Mouse (Mus musculus) skeletal muscle tissue, postnatal 0 days (tissue): ENCODE measurements around the gene Icmt. TPM values are rescaled to one million over a fixed set of nuclear protein-coding genes. Genes with fewer than 3 reads are reported as not detected.

ENCODE experiments used
- polyA plus RNA-seq: library from polyadenylated mRNA; unstranded; fragments of >200 nt; fragmentation: Nextera tagmentation; extraction: Ambion mirVana; gene quantifications from 2 replicates; pipeline ENCODE4 v1.2.1, GENCODE M21; 2015

Gene Icmt
- polyA plus RNA-seq = 8.0 and 10.4 TPM in 2 replicates

DNA sequence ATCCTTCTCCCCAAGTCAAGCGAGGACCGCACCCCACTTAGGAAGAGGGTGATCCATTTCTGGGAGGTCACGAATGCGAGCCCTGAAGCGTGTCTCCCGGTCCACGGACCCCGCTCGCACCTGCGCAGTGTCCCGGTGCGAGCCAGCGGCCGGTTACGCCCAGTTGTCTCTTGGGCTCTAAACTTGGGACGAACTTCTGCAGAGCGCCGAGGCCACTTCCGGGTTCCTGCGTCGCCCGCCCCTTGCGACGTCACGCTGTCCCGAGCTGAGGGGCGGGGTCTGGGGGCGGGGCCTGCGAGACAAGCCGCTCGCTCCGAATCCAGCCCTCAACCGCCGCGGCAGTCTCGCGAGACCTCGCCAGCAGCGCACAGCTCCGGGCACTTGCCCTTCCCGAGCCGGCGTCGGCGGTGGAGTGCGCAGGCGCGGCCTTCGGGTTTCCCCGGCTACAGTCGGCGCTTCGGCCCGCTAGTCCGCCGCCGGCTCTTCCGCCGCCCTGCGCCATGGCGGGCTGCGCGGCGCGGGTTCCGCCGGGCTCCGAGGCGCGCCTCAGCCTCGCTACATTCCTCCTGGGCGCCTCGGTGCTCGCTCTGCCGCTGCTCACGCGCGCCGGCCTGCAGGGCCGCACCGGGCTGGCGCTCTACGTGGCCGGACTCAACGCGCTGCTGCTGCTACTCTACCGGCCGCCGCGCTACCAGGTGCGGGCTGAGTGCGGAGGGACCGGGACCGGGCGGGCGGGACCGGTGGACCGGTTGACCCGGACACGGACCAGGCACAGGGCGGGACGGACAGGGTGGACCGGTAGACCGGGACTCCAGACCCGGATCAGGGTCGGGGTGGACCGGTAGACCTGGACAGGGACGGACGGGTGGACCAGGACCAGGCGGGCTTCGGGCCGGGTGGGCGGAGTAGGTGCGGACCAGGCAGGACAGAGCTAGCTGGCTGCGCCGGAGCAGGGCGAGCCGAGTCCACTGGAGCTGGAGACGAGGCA lies at the start of gene Icmt:
Icmt (plus strand) TSS at position 354 of the 988 bp plus-strand sequence.

DNA sequence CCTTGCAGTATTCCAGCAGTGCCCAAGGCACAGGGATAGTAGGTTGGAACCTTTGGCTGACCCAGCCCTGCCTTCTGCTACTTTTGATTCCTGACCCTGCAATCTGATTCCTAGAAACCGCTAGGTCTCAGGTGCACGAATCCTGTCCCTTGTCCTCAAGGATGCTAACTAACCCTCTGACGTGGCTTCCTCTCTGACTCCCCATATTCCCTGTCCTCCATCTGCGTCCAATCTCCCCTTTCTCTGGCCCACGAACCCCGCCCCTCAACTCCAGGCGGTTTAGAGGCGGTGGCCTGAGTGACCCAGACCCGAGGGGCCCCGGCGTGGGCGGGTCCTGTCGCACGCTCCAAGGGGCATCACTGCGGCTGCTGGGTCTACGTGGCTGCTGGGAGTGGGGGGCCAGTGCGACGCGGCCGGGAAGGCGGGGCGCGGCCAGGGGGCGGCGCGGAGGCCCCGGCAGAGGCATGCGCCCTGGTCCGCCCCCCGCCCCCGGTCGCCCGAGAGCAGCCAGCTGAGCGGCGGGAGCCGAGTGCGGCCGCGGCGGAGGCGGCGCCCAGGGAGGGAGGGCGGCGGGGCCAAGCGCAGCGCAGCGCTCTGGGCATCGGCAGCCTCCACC lies 23.3 kb upstream of the Icmt start, which contains the start of gene Gpr153:
Gpr153 (plus strand) TSS at position 612 of the 616 bp plus-strand sequence.

DNA sequence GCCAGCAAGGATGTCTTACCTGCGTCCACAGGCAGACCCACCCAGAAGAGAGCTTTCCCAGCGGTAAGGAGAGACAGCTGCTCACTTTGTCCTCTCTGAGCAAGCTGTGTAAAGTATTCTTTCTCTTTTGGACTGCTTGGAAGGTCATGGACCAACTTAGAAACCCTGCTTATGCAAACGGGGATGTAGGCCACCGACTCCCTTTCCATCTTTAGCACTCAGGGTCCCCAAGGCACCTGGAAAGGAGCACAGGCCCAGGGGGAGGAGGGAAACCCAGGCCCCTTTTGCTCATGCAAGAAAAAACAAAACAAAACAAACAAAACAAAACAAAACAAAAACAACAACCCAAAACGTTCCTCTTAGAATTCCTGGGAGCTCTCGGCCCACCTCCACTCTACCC lies 5.5 kb upstream of the Icmt start, which contains the start of gene Hes3:
Hes3 (minus strand) TSS at position 101 of the 400 bp plus-strand sequence.

DNA sequence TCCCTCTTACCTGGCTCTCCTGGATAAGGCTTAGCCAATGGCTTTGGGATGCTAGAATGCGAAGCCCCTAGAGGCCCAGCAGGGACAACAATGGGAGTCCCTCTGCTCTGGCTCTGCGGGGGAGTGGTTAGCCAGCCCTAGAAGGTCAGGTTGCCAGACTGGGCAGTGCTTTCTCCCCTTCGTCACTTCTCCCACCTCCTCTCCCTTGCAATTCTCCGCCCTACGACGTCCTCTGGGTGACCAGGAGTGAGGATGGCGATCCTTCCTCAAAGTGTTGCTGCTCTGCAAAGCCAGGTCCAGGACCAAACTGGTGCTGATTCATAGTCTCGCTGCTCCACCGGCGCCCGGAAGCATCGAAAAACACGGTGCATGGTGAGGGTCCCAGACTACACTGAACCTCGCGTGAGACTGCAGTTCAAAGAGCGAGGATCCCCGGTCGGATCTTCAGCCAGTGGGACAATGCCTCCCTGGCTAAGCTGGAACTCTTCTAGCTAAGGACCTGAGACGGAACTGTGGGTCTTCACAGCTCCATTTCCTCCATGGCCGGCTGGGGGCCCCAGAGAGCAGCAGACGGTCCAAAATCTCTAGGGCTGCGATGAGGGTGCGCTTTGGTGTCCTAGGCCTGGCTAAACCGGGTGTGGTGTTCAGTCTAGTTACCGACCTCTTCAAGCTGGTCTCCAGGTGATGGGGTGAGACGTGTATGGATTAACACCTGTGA lies 21.6 kb downstream of the Icmt start, which contains the start of gene Rnf207:
Rnf207 (minus strand) TSS at position 477 of the 718 bp plus-strand sequence.

DNA sequence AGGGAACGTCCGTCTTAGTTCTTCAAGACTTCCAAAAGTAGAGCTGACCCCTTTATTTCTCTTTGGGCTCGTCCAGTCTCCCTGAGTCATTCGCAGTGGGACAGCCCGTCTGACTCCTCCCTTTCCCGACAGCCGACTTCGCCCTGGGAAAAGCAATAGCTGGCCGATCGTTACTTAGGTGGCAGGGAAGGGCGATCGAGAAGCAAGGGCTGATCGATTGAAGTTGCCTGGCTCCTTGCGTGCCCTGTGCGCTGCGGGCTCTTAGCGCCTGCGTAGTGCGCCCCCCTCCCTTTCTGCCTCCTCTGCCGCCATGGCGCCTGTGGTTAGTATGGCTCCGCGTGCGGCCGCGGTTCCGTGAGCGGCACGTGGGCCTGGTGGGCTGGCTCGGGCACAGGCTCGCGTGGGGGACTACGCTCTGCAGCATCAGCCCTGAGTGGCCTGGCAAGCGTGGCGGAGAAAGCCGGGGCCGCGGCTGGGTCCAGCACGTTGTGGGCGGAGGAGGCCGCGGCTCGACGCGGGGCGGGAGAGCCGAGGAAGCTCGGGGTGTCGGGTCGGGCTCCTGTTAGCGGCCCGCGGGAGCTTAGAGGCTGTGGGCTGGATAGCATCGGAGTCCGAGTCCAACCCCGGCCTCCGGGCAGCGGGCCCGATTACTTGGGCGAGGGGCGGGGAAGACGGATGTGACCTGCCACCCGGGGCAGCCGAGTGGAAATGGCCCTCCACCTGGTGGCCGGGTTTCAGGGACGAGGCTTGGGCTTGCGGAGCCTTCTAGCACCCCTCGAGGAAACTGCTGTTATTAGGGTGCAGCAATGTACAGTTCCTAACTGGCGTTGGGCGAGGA lies 28.8 kb downstream of the Icmt start, which contains the start of gene Rpl22:
Rpl22 (plus strand) TSS at position 169 of the 838 bp plus-strand sequence.

DNA sequence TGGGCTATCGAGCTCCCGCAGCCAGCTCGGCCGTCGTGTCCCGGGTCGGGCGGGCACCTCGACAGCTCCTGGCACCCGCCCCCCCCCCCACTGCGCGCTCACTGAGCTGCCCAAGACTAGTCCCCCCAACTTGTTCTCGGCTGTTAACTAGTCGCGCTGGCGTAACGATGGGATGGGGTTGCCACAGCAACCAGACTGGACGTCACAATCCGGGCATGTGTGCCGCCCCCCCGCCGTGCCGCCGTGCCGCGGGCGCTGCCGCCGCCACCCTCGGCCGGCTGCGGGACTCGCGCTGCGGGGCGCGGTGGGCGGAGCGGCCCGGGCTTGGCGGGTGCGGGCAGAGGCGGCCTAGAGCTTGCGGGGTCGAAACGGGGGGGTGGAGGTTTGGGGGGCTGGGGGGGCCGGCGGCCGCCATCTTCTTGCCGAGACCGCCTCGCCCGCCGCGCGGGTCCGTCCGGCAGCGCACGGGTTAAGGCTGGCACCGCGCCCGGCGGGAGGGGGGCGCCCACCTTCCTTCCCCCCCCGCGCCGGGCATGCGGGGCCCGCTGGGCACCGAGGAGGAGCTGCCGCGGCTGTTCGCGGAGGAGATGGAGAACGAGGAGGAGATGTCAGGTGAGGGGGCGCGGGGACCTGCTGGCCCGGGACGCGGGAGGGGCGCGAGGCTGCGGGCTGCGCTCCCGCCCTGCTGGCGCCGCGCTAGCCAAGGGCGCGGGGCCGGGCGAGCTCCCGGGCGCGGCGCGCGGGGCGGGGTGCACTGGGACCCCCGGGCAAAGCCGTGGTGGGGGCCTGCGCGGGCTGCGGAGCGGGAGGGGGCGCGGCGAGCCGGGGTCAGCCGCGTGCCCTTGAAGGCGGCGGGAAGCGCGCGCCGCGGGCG lies 41.6 kb downstream of the Icmt start, which contains the start of gene Chd5:
Chd5 (plus strand) TSS at position 233 of the 874 bp plus-strand sequence.

Other genes with a start within 250 kb of the Icmt start
- 9.2 and 10.1 TPM in 2 replicates for gene Plekhg5, start 224.7 kb upstream of the Icmt start, polyA plus RNA-seq
- 0.28 and 0.49 TPM in 2 replicates for gene Tnfrsf25, start 181.3 kb upstream of the Icmt start, polyA plus RNA-seq
- 1.1 TPM in 2 replicates for gene Espn, start 144.9 kb upstream of the Icmt start, polyA plus RNA-seq
- gene Hes2, start 138.4 kb upstream of the Icmt start, polyA plus RNA-seq = not detected in 2 replicates
- 21.3 and 23.8 TPM in 2 replicates for gene Acot7, start 119.1 kb upstream of the Icmt start, polyA plus RNA-seq
- 8.8 and 11.8 TPM in 2 replicates for gene Gpr153, start 23.0 kb upstream of the Icmt start, polyA plus RNA-seq
- gene Hes3, start 5.6 kb upstream of the Icmt start, polyA plus RNA-seq = not detected in 2 replicates
- gene Rnf207, start 21.8 kb downstream of the Icmt start, polyA plus RNA-seq = 0.17 TPM in 1 of 2 replicates, not detected in the other
- gene Rpl22, start 28.5 kb downstream of the Icmt start, polyA plus RNA-seq = 252 and 255 TPM in 2 replicates
- gene Chd5, start 41.4 kb downstream of the Icmt start, polyA plus RNA-seq = 0.04 TPM in 1 of 2 replicates, not detected in the other
- gene Nphp4, start 179.5 kb downstream of the Icmt start, polyA plus RNA-seq = 0.36 and 0.40 TPM in 2 replicates
- gene Kcnab2, start 180.6 kb downstream of the Icmt start, polyA plus RNA-seq = 3.1 and 3.8 TPM in 2 replicates